Mouse (Mus musculus): ENCODE data around the gene Serpinc1. TPM values are rescaled to one million over a fixed set of nuclear protein-coding genes. Genes with fewer than 3 reads are reported as not detected.
A peak's percentile ranks its signal among the peaks of the same experiment; 100 is the strongest.
"Not testable (repeated sequence)": the region's sequence is repeated elsewhere in the genome, so short reads cannot be mapped to it uniquely, and the experiment has no call there.

Serpinc1 gene
- polyA plus RNA-seq, 1 experiment = 0.75 TPM

DNA sequence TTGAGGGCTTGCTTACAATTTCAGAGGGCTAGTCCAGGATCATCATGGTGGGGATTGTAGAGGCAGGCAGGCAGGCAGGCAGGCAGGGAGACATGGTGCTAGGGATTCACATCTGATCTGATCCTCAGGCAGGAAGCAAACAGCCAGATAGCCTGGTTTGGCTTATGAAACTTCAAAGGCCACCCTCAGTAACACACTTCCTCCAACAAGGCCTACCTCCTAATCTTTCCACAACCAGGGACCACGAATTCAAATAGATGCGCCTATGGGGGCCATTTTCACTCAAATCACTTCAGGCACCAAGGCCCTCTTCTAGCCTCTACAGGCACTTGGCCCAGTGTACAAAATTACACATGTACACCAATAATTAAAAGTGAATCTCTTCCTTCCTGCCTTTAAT is 48.8 kb downstream of the Serpinc1 start:
- H3K4me3 ChIP-seq (ENCODE audit: low read depth, low read length) = no peak overlapping the region
- peaks cover 16% of the 10 kb centered on the region for H3K36me3 ChIP-seq (ENCODE audit: control insufficient read depth, insufficient read depth, low read length, poor library complexity, severe bottlenecking)
- no peaks in the 10 kb centered on the region for H3K9me3 ChIP-seq (replicated peaks; ENCODE audit: control insufficient read depth, insufficient read depth, low read length, poor library complexity, severe bottlenecking)
- H3K9ac ChIP-seq (ENCODE audit: low read depth, poor library complexity, severe bottlenecking) = no peak overlapping the region
- H3K27me3 ChIP-seq (ENCODE audit: control insufficient read depth, insufficient read depth, low read length, poor library complexity, severe bottlenecking) = no peaks in the 10 kb centered on the region
- H3K27ac ChIP-seq (ENCODE audit: insufficient read depth, low read length) = no peak overlapping the region
- no peaks in the 10 kb centered on the region for H3K4me1 ChIP-seq (ENCODE audit: control insufficient read depth, insufficient read depth, low read length)
- no peak for TF ChIP-seq EP300 (IDR thresholded peaks at IDR 0.05; ENCODE audit: insufficient read depth, low read depth, low read length)
- no peak for TF ChIP-seq CTCF (IDR thresholded peaks at IDR 0.05; ENCODE audit: low read depth, low read length)
- no peak for TF ChIP-seq POLR2A (IDR thresholded peaks at IDR 0.05; ENCODE audit: insufficient read depth, low read length)

GRCm38 (mm10) chr1:161028427-161028826 is 50.0 kb downstream of the Serpinc1 start:
- H3K4me3 ChIP-seq (ENCODE audit: low read depth, low read length); H3K27me3 ChIP-seq (ENCODE audit: control insufficient read depth, insufficient read depth, low read length, poor library complexity, severe bottlenecking); H3K27ac ChIP-seq (ENCODE audit: insufficient read depth, low read length); H3K9ac ChIP-seq (ENCODE audit: low read depth, poor library complexity, severe bottlenecking); H3K4me1 ChIP-seq (ENCODE audit: control insufficient read depth, insufficient read depth, low read length); H3K9me3 ChIP-seq (replicated peaks; ENCODE audit: control insufficient read depth, insufficient read depth, low read length, poor library complexity, severe bottlenecking): not testable (repeated sequence)
- H3K36me3 ChIP-seq (ENCODE audit: control insufficient read depth, insufficient read depth, low read length, poor library complexity, severe bottlenecking) = peaks cover 20% of the 10 kb centered on the region

DNA sequence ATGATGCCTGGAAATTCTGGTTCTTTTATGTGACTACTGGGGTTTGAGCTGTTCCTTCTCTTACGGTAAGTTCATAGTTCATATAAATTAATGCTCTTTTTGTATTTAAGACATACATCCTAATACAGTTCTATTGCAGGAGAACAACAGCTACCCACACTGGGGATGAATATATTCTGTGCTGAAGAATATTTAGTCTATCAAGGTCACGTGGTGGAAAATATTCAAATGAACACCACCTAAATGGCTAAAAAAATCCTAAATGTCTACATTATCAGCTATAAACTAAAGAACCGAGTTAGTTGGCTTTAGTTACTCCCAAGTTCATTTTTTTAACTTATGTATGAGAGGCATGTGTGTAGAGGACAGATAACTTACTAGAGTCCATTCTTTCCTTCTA is 51.7 kb downstream of the Serpinc1 start:
- no peaks in the 10 kb centered on the region for H3K4me1 ChIP-seq (ENCODE audit: control insufficient read depth, insufficient read depth, low read length)
- no peak for TF ChIP-seq POLR2A (IDR thresholded peaks at IDR 0.05; ENCODE audit: insufficient read depth, low read length)
- no peak for TF ChIP-seq CTCF (IDR thresholded peaks at IDR 0.05; ENCODE audit: low read depth, low read length)
- no peak for TF ChIP-seq EP300 (IDR thresholded peaks at IDR 0.05; ENCODE audit: insufficient read depth, low read depth, low read length)

GRCm38 (mm10) chr1:161031881-161032280 is 53.5 kb downstream of the Serpinc1 start:
- Histone ChIP-seq H3K27me3 (ENCODE audit: control insufficient read depth, insufficient read depth, low read length, poor library complexity, severe bottlenecking) (no peaks in the 10 kb centered on the region), H3K27ac (ENCODE audit: insufficient read depth, low read length) (no peak overlapping the region), H3K4me3 (ENCODE audit: low read depth, low read length) (no peak overlapping the region), H3K36me3 (ENCODE audit: control insufficient read depth, insufficient read depth, low read length, poor library complexity, severe bottlenecking) (peaks cover 36% of the 10 kb centered on the region), H3K9ac (ENCODE audit: low read depth, poor library complexity, severe bottlenecking) (no peak overlapping the region), H3K9me3 (replicated peaks; ENCODE audit: control insufficient read depth, insufficient read depth, low read length, poor library complexity, severe bottlenecking) (peaks cover 2% of the 10 kb centered on the region; the same call in 1 of the 2 replicates), H3K4me1 (ENCODE audit: control insufficient read depth, insufficient read depth, low read length) (no peaks in the 10 kb centered on the region)
- TF ChIP-seq CTCF (IDR thresholded peaks at IDR 0.05; ENCODE audit: low read depth, low read length) (no peak), POLR2A (IDR thresholded peaks at IDR 0.05; ENCODE audit: insufficient read depth, low read length) (no peak)

More for the DNA sequence above, 51.7 kb downstream of the Serpinc1 start:
- H3K36me3 ChIP-seq (ENCODE audit: control insufficient read depth, insufficient read depth, low read length, poor library complexity, severe bottlenecking) = peaks cover 20% of the 10 kb centered on the region
- H3K9ac ChIP-seq (ENCODE audit: low read depth, poor library complexity, severe bottlenecking) = no peak overlapping the region
- no peak overlapping the region for H3K4me3 ChIP-seq (ENCODE audit: low read depth, low read length)
- H3K27ac ChIP-seq (ENCODE audit: insufficient read depth, low read length) = no peak overlapping the region
- no peaks in the 10 kb centered on the region for H3K9me3 ChIP-seq (replicated peaks; ENCODE audit: control insufficient read depth, insufficient read depth, low read length, poor library complexity, severe bottlenecking)
- no peaks in the 10 kb centered on the region for H3K27me3 ChIP-seq (ENCODE audit: control insufficient read depth, insufficient read depth, low read length, poor library complexity, severe bottlenecking)

- TF ChIP-seq CTCF (IDR thresholded peaks at IDR 0.05; ENCODE audit: low read depth, low read length) (no peak), POLR2A (IDR thresholded peaks at IDR 0.05; ENCODE audit: insufficient read depth, low read length) (no peak), EP300 (IDR thresholded peaks at IDR 0.05; ENCODE audit: insufficient read depth, low read depth, low read length) (no peak)
- Histone ChIP-seq H3K4me3 (ENCODE audit: low read depth, low read length) (no peak overlapping the region), H3K27ac (ENCODE audit: insufficient read depth, low read length) (no peak overlapping the region), H3K9me3 (replicated peaks; ENCODE audit: control insufficient read depth, insufficient read depth, low read length, poor library complexity, severe bottlenecking) (peaks cover 2% of the 10 kb centered on the region; the same call in 1 of the 2 replicates), H3K36me3 (ENCODE audit: control insufficient read depth, insufficient read depth, low read length, poor library complexity, severe bottlenecking) (peaks cover 40% of the 10 kb centered on the region), H3K27me3 (ENCODE audit: control insufficient read depth, insufficient read depth, low read length, poor library complexity, severe bottlenecking) (no peaks in the 10 kb centered on the region), H3K4me1 (ENCODE audit: control insufficient read depth, insufficient read depth, low read length) (no peaks in the 10 kb centered on the region), H3K9ac (ENCODE audit: low read depth, poor library complexity, severe bottlenecking) (no peak overlapping the region)
Measured at GRCm38 (mm10) chr1:161032345-161032744, 54.0 kb downstream of the Serpinc1 start.

GRCm38 (mm10) chr1:161033856-161034434 is 55.6 kb downstream of the Serpinc1 start:
- H3K4me1 ChIP-seq (ENCODE audit: control insufficient read depth, insufficient read depth, low read length) = no peaks in the 10 kb centered on the region
- H3K9ac ChIP-seq (ENCODE audit: low read depth, poor library complexity, severe bottlenecking) = peak overlapping the region; percentile 80
- peaks cover 56% of the 10 kb centered on the region for H3K36me3 ChIP-seq (ENCODE audit: control insufficient read depth, insufficient read depth, low read length, poor library complexity, severe bottlenecking)
- TF ChIP-seq CTCF (IDR thresholded peaks at IDR 0.05; ENCODE audit: low read depth, low read length) (no peak), EP300 (IDR thresholded peaks at IDR 0.05; ENCODE audit: insufficient read depth, low read depth, low read length) (no peak), POLR2A (IDR thresholded peaks at IDR 0.05; ENCODE audit: insufficient read depth, low read length) (no peak)
- peak overlapping the region; percentile 78 for H3K27ac ChIP-seq (ENCODE audit: insufficient read depth, low read length)
- H3K4me3 ChIP-seq (ENCODE audit: low read depth, low read length) = peak overlapping the region; percentile 88
- peaks cover 2% of the 10 kb centered on the region; the same call in 1 of the 2 replicates for H3K9me3 ChIP-seq (replicated peaks; ENCODE audit: control insufficient read depth, insufficient read depth, low read length, poor library complexity, severe bottlenecking)
- no peaks in the 10 kb centered on the region for H3K27me3 ChIP-seq (ENCODE audit: control insufficient read depth, insufficient read depth, low read length, poor library complexity, severe bottlenecking)

Data from ES-Bruce4 (cell line).